Mouse (Mus musculus) naive thymus-derived CD4-positive, alpha-beta T cell, adult 2 months (primary cell): ENCODE data around the gene Pitpnc1.
A peak's percentile ranks its signal among the peaks of the same experiment; 100 is the strongest.

Experiments used
- DNase-seq: peaks from one replicate; pipeline ENCODE4 v3.0.0-alpha.2; 2011; ENCODE audit warnings: low read depth

The Pitpnc1 gene

DNA sequence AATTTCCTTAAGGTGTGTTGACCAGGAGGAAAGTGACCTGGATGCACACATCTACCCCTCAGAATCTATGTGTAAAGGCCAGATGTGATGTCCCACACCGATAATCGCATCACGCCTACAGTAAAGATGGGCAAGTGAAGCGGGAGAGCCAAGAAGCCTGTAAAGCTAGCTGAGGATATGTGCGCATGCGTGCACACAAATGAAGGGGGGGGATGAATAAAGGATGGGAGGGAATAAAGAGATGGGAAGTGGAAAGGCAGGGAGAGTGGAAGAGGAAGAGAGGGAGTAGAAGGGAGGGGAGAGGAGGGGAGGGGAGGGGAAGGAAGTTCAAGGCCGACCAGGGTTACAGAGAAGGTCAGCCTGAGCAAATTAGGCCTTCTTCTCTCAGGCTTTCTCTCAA lies 61.6 kb downstream of the Pitpnc1 start:
- no peak for DNase-seq

DNA sequence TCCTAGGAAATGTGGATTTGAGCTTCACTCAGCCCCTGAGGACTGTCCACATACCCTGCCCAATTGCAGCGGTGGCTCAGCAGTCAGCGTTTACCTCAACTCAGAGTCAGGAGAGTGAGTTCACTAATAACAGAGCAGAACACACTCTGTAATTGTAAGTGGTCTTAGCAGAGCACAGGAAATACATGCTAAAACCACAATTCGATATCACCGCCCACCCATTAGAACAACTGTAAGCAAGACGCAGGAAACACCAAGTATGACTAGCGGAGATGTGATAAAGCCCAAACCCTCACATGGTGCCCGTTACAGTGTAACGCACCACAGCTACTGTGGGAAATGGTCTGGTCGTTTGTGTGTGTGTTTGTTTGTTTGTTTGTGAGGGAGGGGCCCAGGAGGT lies 62.8 kb downstream of the Pitpnc1 start:
- no peak for DNase-seq

DNA sequence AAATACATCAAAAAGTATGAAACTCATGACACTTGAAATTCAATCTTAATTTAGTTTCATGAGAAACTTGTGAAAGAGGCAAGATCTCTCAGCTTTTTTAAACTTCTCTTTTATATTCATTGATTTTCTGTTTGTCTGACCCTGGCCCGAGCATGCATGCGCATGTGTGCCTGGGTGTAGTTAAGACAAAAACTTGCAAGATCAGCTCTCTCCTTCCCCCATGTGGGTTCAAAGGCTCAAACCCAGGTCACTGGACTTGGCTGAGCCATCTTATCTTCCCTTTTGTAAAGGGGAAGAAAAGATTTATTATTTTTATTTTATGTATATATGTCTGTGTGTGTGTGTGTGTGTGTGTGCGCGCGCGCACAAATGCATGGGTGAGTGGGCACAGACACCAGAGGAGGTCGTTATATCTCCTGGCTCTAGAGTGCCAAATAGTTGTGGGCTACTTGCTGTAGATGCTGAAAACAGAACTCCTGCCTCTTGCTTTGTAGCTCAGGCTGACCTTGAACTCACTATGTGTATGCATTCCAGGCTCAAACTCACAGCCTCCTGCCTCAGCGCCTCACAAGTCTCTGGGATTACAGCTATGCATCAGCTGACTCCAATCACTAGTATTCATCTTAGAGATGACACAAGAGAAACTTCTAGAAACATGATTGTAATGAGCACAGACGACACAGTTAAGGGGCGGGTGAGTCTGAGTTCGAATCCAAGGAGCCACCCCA lies 64.7 kb downstream of the Pitpnc1 start:
- DNase-seq: no peak

DNA sequence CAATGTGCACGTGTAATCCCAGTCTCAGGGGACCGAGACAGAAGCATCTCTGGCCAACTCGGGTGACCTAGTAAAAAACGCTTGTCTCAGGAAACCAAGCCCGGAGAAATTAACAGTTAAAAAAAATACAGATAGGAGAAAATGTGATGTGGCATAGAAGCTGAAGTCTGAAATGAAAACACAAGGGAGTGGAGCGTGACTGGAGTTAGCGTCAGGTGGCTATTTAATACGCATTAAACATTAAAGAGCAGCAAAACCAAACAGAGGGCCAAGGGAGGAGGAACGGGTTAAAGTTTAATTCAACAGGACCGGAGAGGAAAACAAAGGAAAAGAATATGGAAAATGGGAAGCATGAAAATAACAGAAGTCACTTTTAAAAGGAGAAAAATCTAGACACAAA lies 67.2 kb downstream of the Pitpnc1 start:
- no peak for DNase-seq

DNA sequence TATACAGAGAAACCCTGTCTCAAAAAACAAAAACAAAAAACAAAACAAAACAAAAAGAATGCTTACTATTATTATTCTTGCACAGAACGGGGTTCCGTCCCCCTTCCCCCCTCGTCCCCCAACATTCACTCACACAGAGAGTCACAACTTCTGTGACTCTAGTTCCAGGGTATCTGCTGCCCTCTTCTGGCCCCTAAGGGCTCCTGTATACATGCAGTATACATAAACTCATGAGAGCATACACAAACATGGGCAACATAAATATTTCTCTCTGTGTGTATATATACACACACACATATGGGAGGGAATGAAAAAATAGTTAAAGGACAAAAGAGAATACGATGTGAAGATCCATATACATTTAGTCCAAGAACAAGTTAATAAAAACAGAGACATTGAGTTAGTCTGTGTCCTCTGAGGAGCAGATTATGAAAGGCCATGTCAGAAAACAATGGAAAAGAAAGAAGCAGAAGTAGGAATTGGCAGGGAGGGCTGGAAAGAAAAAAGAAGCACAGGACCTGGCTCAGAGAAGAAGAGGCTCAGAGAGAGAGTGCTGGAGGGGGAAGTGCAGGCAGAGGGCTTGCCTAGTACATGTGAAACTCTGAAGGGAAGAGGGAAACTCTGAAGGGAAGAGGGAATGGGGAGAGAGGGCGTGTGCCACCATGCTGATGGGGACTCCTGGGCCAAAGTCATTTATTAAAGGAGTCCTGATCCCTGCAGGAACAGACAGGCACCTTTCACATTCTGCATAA lies 68.5 kb downstream of the Pitpnc1 start:
- DNase-seq: no peak

DNA sequence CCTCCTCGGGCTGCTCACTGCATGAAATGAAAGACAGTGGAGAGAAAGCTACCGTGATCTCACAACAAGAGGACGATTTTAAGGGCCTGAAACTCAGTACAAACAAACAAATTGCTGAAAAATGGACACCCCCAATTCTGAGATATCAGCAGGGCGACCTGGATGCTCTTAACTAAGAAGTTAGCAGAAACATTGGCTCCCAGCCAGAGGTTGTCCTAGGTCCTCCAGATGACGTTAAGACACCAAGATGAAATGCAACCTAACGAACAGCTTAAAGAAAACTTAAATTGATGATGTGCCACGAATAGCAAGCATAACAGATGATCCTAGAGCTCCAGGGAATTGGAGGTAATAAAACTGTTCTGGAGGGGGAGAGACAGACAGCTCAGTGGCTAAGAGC lies 69.7 kb downstream of the Pitpnc1 start:
- DNase-seq: no peak

DNA sequence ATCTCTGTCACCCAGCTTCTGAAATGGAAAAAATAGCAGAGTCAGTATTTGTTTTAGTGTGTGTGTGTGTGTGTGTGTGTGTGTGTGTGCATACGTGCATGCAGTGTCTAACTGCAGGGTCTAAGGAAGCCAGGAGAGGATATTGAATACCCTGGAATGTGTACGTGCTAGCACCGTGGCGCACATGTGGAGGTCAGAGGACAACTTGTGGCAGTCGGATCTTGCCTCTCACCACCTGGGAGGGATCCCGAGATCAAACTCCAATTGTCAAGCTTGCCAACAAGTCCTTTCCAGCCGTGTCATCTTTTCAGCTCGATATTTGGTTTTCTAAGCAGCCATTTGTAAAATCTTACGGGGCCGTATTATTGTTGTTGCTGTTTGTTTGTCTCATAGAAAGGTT lies 70.5 kb downstream of the Pitpnc1 start:
- no peak for DNase-seq

DNA sequence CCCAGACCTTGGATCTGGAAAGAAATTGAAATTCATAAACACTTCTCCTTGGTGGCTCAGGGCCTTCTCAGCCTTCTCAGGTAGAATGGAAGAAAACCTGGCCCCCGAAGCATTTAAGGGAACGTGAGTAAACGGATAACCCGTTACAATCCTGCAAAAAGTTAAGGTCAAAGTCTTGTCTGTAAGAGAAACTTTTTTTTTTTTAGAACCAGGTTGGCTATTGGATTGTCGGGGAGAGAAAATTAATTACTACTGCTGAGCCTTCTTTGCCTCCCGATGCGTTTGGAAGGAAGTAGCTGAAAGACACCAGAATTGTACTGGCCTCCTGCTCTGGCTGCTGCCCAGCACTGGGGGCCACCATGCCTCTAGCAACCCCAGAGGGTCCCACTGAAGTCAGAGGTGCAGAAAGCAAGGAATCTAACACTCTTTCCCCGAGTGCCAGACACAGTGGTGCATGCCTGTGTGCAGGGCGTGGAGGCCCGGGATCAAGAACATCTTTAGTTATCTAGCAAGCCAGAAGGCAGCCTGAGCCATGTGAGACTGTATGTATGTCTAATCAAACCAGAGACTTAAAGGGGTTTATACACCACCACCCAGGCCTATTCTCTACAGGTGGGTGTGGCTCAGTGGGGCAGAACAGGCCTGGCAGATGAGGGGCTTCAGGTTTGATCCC lies 73.0 kb downstream of the Pitpnc1 start:
- DNase-seq: no peak

DNA sequence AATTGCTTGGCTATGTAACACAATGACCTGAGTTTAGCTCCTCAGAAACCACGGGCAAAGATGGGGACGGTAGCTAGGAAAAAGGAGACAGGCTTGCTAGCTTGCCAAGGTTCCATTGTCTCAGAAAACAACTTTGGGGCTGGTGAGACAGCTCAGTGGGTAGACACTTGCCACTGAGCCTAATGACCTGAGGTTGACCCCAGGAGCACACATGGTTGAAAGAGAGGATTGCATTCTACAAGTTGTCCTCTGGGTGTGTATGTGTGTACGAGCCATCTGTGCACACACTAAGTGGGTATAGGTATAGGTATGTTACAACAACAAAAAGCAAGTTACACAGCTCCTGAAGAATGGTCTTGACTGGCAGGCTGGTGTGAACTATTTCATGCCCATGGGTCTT lies 76.3 kb downstream of the Pitpnc1 start:
- peak; percentile 44 for DNase-seq

DNA sequence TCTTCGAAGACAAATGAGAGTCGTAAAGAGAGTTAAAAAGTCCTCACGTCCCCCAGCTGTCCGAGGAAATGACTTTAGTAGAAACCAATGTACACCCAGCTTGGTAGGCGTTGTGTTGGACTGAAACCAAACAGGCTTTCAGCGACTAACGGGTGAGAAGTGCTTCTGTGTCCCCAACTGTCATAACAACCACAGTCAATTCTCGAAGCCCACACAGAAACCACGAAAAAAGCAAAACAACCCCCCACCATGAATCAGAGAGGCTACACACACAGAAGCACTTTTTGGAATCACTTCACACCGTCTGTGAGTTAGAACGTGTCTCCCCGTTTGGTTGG lies 76.7 kb downstream of the Pitpnc1 start:
- DNase-seq: no peak

DNA sequence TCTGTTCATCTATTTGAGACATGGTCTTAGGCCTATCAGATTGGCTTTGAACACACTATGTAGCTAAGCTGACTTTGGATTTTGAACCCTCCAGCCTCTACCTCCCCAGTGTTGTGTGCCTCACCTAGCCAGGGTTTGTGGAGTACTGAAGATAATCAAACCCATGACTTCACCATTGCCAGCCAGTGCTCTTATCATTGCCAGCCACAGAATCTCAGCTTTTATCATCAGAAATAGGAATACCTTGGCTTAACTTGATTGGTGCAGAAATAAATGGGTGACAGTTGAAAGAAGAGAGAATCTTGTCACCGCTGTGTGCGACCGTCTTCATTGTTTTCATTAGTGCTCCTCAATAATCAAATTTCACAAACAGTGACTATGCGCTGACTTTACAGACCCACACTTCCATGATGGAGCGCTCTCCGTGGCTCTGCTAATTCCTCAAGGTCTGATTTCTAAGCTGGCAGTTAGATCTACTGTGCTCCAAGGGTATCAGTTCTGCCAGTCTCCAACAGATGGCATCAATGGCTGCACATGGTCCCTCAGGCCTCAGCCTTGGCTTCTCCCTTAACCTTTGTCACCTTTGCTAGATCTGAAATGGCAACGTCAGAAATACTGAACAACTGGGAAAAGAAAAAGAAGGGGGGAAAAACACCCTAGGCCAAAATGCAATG lies 77.2 kb downstream of the Pitpnc1 start:
- DNase-seq: peak; percentile 79

DNA sequence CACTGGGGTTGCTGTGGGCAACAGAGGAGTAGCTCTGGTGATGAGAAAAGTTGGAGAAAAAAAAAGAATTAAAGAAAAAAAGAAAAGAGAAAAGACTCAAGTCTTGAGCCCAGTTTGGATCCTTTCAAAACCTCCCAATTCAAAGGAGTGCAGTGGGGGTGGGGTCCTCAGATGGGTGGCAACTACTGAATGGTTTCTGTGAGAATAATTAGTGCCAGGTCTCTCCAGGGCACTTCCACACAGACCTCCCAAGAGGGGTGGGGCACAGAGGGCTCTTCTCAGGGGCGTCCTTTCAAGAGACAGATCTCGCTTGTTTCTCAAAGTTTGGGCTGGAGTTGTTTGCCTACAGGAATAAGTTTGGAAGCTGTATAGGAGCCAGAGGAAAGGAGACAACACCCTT lies 80.0 kb downstream of the Pitpnc1 start:
- DNase-seq: no peak

DNA sequence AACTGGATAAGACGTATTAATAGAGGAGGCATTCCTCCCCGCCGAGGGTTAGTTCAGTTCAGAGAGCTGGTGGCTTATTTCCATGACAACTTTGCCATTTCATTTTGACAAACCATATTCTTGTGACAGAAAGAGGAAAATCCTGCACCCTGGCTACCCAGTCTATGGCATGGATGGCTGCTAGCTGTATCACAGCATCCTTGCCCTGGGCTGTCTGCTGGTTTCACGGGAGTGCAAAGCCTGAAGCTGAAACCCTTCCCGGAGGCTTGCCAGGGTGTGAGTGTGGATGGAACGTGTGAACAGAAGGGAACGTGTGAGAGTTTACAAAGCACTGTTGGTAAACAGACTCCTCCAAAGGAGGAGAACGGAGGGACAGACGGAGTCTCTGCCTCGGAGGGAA lies 80.5 kb downstream of the Pitpnc1 start:
- DNase-seq: no peak

DNA sequence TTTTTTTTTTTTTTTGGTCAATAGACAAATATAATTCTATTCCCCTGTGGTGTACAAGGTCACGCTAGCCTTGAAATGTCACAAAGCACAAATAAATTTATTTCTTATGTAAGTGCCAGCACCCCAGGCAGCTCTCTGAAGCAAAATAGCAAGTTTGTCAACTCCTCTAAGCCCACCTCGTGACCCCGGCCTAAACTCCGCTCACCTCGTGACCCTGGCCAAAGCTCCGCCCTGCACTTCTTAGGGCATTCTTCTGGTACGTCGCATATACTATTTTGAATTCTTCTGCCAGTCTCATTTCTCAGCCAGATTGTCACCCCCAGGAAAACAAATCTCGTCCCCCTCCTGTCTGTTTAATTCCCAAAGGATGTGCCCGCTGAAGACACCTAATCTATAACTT lies 84.0 kb downstream of the Pitpnc1 start:
- DNase-seq: no peak

DNA sequence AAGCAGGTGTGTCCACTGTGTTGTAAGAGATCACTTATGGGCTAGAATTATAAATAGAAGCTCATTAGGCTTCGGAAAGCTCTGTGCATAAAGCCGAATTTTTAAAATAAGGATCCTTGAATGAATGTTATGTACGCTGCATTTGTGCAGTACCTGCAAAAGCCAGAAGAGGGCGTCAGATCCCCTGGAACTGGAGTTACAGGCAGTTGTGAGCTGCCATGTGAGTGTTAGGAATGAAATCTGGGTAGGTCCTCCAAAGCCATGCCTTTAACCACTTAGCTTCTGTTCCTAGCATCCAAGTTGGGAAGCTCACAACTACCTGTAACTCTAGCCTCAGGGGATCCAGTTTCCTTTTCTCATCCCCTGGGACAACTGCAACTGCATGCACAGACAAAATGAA lies 85.2 kb downstream of the Pitpnc1 start:
- DNase-seq: peak; percentile 83

DNA sequence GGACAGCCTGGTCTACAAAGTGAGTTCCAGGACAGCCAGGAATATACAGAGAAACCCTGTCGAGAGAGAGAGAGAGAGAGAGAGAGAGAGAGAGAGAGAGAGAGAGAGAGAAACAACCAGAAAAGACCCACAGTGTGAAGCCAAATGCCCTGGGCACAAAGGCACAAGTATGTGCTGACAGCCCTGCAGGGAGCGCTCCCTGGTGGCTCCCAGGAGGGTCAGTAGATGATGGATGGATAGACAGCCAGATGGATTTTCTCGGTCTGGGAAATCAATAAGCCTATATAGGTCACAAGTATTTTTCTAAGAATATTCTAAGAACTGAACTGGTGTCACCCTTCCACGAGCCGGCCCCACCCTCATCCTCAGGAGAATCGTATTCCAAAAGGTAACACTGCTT lies 86.5 kb downstream of the Pitpnc1 start:
- DNase-seq: no peak

DNA sequence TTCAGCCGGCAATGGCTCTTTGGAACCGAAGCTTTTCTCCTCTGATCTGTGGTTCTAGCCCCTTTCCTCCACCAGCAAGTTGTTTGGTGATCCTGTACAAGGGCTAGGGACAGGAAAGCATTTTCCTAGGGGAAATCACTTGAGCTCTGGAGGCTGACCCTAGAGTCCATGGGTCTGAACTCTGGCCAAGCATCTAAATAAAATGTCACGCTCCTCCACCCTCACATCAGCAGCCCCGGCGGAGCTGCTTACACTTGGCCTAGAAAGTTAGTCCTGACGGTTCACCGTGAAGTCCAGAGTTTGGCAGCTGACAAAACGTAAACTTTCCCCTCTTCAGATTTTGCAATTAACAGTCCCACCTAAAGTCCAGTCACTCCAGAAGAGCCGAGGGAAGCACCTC lies 90.5 kb downstream of the Pitpnc1 start:
- no peak for DNase-seq

DNA sequence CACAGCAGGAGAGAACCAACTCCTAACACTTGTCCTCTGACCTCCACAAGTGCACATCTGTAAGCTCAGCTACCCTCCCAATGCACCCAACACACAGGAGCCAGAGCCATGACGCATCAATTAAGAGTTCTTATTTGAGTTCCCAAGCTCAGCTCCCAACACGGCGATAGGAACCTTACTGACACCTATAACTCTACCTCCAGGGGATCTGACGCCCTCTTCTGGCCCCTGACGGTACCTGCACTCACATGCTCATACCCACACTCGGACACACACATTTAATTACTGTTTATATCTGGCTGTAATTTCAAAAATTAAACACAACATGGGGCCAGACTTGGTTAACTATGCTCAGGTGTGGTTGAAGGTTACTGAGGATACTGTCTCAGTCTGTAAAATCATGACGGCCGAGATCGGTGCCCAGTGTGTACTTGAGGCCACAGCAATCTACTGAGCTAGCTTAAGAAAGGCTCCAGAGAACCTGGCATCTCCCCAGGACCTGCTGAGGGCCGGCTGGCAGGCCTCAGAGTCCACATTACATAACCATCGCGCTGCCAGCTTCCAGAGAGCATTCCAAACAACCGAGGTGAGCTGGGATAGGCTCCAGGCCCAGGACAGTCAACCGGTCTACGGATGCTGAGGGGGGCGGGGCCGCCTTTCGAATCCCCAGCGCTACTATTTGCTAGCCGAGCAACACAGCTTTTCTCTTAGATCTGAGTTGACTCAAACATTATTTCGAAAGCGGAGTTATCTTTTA lies 91.2 kb downstream of the Pitpnc1 start:
- DNase-seq: no peak

DNA sequence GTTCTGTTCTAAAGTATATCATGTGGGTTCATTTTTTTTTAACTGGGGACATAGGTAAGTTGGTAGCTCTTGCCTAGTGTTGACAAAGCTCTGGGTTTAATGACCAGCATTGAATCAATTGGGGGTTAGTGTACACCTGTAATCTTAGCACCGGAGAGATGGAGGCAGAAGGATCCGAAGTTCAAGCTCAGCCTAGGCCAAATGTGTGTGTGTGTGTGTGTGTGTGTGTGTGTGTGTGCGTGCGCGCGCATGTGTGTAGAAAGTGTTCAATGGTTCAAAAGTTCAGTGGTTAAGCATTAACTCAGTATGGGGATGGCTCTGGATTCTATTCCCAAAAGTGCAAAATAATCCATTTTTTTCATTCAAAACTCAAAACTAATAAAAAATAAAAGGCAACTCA lies 93.2 kb downstream of the Pitpnc1 start:
- no peak for DNase-seq

DNA sequence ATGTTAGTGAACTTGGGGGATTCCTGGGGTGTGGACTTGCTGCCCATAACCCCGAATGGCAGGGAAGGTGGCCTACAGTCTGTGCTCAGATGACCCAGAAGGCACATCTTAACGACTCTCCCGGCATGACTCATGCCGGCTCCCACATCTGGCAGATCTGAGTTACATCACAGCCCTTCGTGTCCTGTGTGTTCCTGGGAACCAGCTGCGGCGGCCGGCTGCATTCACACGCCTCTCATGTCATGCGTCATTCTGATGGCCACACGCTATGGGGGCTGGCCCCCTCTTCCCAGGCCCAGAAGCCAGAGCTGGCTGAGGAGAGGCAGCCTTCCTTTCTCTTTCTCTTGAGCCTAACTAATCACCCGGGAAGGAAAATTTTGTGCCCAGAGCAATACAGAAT lies 94.2 kb downstream of the Pitpnc1 start:
- DNase-seq: no peak

DNA sequence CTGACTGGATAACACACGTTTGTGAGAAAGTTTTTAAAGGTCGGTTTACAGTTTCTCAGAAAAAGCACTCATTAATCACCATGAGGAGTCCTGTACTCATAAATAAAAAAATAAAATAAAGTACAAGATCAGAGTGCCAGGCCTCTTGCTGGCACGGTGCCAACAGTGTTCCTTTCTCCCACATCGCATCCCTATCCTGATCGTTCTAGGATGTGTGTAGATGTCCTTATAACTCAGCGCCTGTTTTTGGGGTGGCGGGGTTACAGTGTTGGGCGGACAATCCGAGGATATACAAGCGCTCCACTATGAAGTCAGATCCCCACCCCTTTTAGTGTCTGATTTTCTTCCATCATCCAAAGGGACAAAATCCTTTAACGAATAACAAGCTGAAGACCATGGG lies 94.7 kb downstream of the Pitpnc1 start:
- DNase-seq: no peak

DNA sequence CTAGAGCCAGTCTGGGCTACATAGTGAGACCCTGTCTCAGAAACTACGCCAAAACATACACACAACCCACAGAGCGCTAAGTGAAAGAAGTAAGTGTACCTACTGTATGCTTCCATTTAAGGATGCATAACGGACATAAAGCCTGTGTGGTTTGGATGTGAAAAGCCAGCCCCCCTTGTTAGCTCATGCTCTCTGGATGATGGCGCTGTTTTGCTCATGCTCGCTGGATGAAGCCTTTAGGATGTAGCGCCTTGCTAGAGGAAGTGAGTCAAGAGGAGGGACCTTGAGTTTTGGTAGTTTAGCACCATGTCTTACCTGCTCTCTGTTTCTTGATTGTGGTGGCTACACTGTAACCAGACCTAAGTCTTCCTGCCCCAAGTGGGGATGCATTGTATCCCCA lies 96.9 kb downstream of the Pitpnc1 start:
- DNase-seq: no peak
